Mouse (Mus musculus) olfactory bulb, adult 2 months (tissue): ENCODE data around the gene Cables2.

Source experiments
- CTCF ChIP-seq: fragments of 200-500 bp; IDR thresholded peaks from 2 replicates; pipeline ENCODE4 v1.5.1; 2012; ENCODE audit warnings: low read depth, mild to moderate bottlenecking, low read length, moderate library complexity; ENCODE audit not compliant: insufficient read depth
- POLR2A ChIP-seq: fragments of 200-500 bp; IDR thresholded peaks from 2 replicates; pipeline ENCODE4 v1.6.1; 2012; ENCODE audit warnings: mild to moderate bottlenecking, low read depth, low read length, moderate library complexity; ENCODE audit not compliant: insufficient read depth

GRCm38 (mm10) chr2:180212255-180212654 lies 61.0 kb downstream of the Cables2 start:
- no peak for TF ChIP-seq POLR2A
- TF ChIP-seq CTCF, result no peak
